Mouse (Mus musculus): ENCODE results near the gene Mrps26. TPM values are rescaled to one million over a fixed set of nuclear protein-coding genes. Genes with fewer than 3 reads are reported as not detected.

Mrps26 gene
- polyA plus RNA-seq, 1 experiment from 2014 or later: 97.0 TPM

- 0 out of 2 replicates have a peak, but pooled peaks have one; percentile 30 for ATAC-seq (replicated peaks)
- WGBS: 4% methylated on average over 1 of the region's 1 CpGs
- Histone ChIP-seq H3K4me2 (no peak overlapping the region), H3K27me3 (replicated peaks) (no peaks in the 10 kb centered on the region), H3K4me1 (no peaks in the 10 kb centered on the region), H3K27ac (no peak overlapping the region), H3K4me3 (no peak overlapping the region), H3K9me3 (no peaks in the 10 kb centered on the region), H3K36me3 (replicated peaks) (peaks cover 18% of the 10 kb centered on the region), H3K9ac (no peak overlapping the region)
These were observed 34.1 kb downstream of the Mrps26 start for GRCm38 (mm10) chr2:130597601-130598010.

DNA sequence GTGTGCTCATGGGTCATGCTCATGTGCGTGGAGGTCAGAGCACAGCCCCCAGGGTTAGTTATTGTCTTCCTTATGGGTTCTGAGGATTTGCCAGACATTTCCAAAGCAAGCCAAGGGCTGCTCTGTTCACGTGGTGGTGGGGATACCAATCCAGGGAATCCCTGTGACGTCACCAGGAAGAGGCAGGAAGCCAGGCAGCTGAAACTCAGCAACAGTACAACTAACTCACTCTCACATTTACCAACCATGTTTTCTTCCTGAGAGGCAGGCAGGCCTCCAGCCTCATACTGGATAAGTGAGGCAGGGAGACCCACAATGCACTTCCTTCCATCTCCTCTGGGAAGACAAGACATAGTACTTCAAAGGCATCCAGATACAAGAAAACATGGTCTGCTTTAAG is 34.9 kb downstream of the Mrps26 start:
- Histone ChIP-seq H3K27me3 (replicated peaks) (no peaks in the 10 kb centered on the region), H3K9ac (no peak overlapping the region), H3K4me3 (no peak overlapping the region), H3K27ac (no peak overlapping the region), H3K4me1 (no peaks in the 10 kb centered on the region), H3K9me3 (no peaks in the 10 kb centered on the region), H3K36me3 (replicated peaks) (peaks cover 20% of the 10 kb centered on the region), H3K4me2 (no peak overlapping the region)
- no peak for ATAC-seq (replicated peaks)
- WGBS: 70% methylated on average over 3 of the region's 3 CpGs

GRCm38 (mm10) chr2:130602195-130602594 is 38.7 kb downstream of the Mrps26 start:
- Histone ChIP-seq H3K9ac (no peak overlapping the region), H3K4me2 (no peak overlapping the region), H3K36me3 (replicated peaks) (peaks cover 27% of the 10 kb centered on the region), H3K27ac (no peak overlapping the region), H3K9me3 (no peaks in the 10 kb centered on the region), H3K4me1 (no peaks in the 10 kb centered on the region), H3K27me3 (replicated peaks) (no peaks in the 10 kb centered on the region), H3K4me3 (no peak overlapping the region)
- no peak for ATAC-seq (replicated peaks)
- WGBS: 84% methylated on average over 4 of the region's 4 CpGs

- H3K4me3 ChIP-seq: no peak overlapping the region
- H3K9ac ChIP-seq: no peak overlapping the region
- no peaks in the 10 kb centered on the region for H3K27me3 ChIP-seq (replicated peaks)
- H3K9me3 ChIP-seq: no peaks in the 10 kb centered on the region
- H3K4me2 ChIP-seq: no peak overlapping the region
- H3K4me1 ChIP-seq: no peaks in the 10 kb centered on the region
- H3K27ac ChIP-seq: no peak overlapping the region
- peaks cover 21% of the 10 kb centered on the region; the same call in 1 of the 2 replicates for H3K36me3 ChIP-seq (replicated peaks)
- ATAC-seq (replicated peaks): no peak
- WGBS: 63% methylated on average over 3 of the region's 3 CpGs
These were observed 49.5 kb downstream of the Mrps26 start for GRCm38 (mm10) chr2:130613091-130613490.

Small RNA genes lying within 50 kb of the gene (microRNA-seq; reads per million reads assigned to microRNA genes)
- not detected for gene Gm23876

Other genes with a start within 250 kb of the Mrps26 start
- gene Cpxm1, start 166.2 kb upstream of the Mrps26 start, polyA plus RNA-seq (2015; fragmentation: Nextera tagmentation; extraction: Ambion mirVana): 21.2 and 27.5 TPM in 2 replicates
- 0.28 and 0.29 TPM in 2 replicates for gene Gm28372, start 158.5 kb upstream of the Mrps26 start, polyA plus RNA-seq (2015; fragmentation: Nextera tagmentation; extraction: Ambion mirVana)
- gene 1700020A23Rik, start 158.5 kb upstream of the Mrps26 start, polyA plus RNA-seq (2015; fragmentation: Nextera tagmentation; extraction: Ambion mirVana): 0.69 TPM in 1 of 2 replicates, not detected in the other
- 0.22 TPM in 1 of 2 replicates, not detected in the other for gene Tmem239, start 157.3 kb upstream of the Mrps26 start, polyA plus RNA-seq (2015; fragmentation: Nextera tagmentation; extraction: Ambion mirVana)
- gene Vps16, start 139.4 kb upstream of the Mrps26 start, polyA plus RNA-seq (2015; fragmentation: Nextera tagmentation; extraction: Ambion mirVana): 108 and 111 TPM in 2 replicates
- gene Pced1a, start 139.0 kb upstream of the Mrps26 start, polyA plus RNA-seq (2015; fragmentation: Nextera tagmentation; extraction: Ambion mirVana): 13.4 and 16.1 TPM in 2 replicates
- 136 and 142 TPM in 2 replicates for gene Ptpra, start 113.5 kb upstream of the Mrps26 start, polyA plus RNA-seq (2015; fragmentation: Nextera tagmentation; extraction: Ambion mirVana)
- 0.38 and 0.86 TPM in 2 replicates for gene Oxt, start 12.4 kb downstream of the Mrps26 start, polyA plus RNA-seq (2015; fragmentation: Nextera tagmentation; extraction: Ambion mirVana)
- 54.5 and 81.6 TPM in 2 replicates for gene Avp, start 18.8 kb downstream of the Mrps26 start, polyA plus RNA-seq (2015; fragmentation: Nextera tagmentation; extraction: Ambion mirVana)
- 10.9 and 11.2 TPM in 2 replicates for gene Fastkd5, start 66.3 kb downstream of the Mrps26 start, polyA plus RNA-seq (2015; fragmentation: Nextera tagmentation; extraction: Ambion mirVana)
- 10.0 and 11.6 TPM in 2 replicates for gene Ubox5, start 66.3 kb downstream of the Mrps26 start, polyA plus RNA-seq (2015; fragmentation: Nextera tagmentation; extraction: Ambion mirVana)
- gene Lzts3, start 79.1 kb downstream of the Mrps26 start, polyA plus RNA-seq (2015; fragmentation: Nextera tagmentation; extraction: Ambion mirVana): 17.4 and 17.9 TPM in 2 replicates
- 69.4 and 71.0 TPM in 2 replicates for gene Ddrgk1, start 100.9 kb downstream of the Mrps26 start, polyA plus RNA-seq (2015; fragmentation: Nextera tagmentation; extraction: Ambion mirVana)
- 130 and 133 TPM in 2 replicates for gene Itpa, start 103.9 kb downstream of the Mrps26 start, polyA plus RNA-seq (2015; fragmentation: Nextera tagmentation; extraction: Ambion mirVana)
- 0.56 and 0.65 TPM in 2 replicates for gene Slc4a11, start 133.8 kb downstream of the Mrps26 start, polyA plus RNA-seq (2015; fragmentation: Nextera tagmentation; extraction: Ambion mirVana)

All from midbrain, embryonic 15.5 days (tissue).